Mouse (Mus musculus): ENCODE results near the gene Alg5. TPM values are rescaled to one million over a fixed set of nuclear protein-coding genes. Genes with fewer than 3 reads are reported as not detected.

Gene Alg5
- polyA plus RNA-seq, 1 experiment from 2014 or later = 37.5 TPM

DNA sequence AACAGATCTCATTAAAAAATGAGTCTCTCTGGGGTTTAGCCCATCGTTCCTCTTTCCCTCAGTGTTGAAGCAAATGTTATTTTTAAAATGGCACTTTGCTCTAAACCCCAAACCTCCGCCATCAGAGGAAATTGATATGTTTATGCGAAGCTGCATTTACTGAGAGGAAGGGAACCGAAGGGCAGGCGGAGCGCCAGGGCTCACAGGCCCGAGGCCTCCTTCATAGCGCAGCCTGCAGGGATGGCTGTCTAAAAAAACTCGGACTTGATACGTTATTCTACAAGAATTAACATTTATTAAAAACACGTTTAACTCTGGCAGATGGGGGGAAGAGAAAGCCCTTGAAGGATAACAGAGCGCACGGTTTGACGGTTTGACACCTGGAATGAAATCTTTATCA, 30.7 kb downstream of the Alg5 start:
- Histone ChIP-seq H3K27ac (replicated peaks; ENCODE audit: low read depth, low read length) (no peak overlapping the region), H3K4me2 (ENCODE audit: low read depth, severe bottlenecking) (no peak overlapping the region), H3K27me3 (ENCODE audit: control insufficient read depth, insufficient read depth, low read length) (no peaks in the 10 kb centered on the region), H3K9me3 (ENCODE audit: control insufficient read depth, low read length) (no peaks in the 10 kb centered on the region), H3K36me3 (ENCODE audit: control insufficient read depth, insufficient read depth, low read length) (no peaks in the 10 kb centered on the region), H3K4me1 (ENCODE audit: control insufficient read depth, insufficient read depth, low read length) (no peaks in the 10 kb centered on the region), H3K9ac (ENCODE audit: low read length) (no peak overlapping the region), H3K4me3 (ENCODE audit: low read depth, low read length) (no peak overlapping the region)
- no peak for DNase-seq (ENCODE audit: low spot score)
- 81% methylated on average over 14 of the region's 14 CpGs for WGBS
- ATAC-seq (ENCODE audit: insufficient number of reproducible peaks, low FRiP score, low TSS enrichment, low read depth) = no peak

DNA sequence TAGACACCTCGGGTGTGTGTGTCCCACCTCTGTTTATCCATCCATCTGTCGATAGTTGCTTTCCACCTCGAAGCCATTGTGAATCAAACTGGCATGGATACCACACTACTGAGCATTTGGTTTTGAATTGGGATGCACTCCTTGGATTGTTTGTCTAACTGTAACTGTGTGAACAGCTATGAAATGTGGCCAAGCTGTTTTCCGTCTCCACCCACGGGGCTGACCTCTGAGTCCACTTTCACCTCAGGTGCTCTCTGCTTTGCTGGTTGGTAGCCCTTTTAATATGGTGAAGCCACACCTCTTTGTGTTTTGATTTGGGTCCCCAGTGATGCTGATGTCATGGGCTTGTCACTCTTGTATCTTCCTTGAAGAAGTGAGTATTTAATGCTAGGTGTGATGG, 31.5 kb downstream of the Alg5 start:
- DNase-seq (ENCODE audit: low spot score) (no peak), ATAC-seq (ENCODE audit: insufficient number of reproducible peaks, low FRiP score, low TSS enrichment, low read depth) (no peak)
- Histone ChIP-seq H3K4me2 (ENCODE audit: low read depth, severe bottlenecking) (no peak overlapping the region), H3K9me3 (ENCODE audit: control insufficient read depth, low read length) (no peaks in the 10 kb centered on the region), H3K4me1 (ENCODE audit: control insufficient read depth, insufficient read depth, low read length) (no peaks in the 10 kb centered on the region), H3K27ac (replicated peaks; ENCODE audit: low read depth, low read length) (no peak overlapping the region), H3K27me3 (ENCODE audit: control insufficient read depth, insufficient read depth, low read length) (no peaks in the 10 kb centered on the region), H3K9ac (ENCODE audit: low read length) (no peak overlapping the region), H3K4me3 (ENCODE audit: low read depth, low read length) (no peak overlapping the region), H3K36me3 (ENCODE audit: control insufficient read depth, insufficient read depth, low read length) (no peaks in the 10 kb centered on the region)
- 79% methylated on average over 5 of the region's 5 CpGs for WGBS

DNA sequence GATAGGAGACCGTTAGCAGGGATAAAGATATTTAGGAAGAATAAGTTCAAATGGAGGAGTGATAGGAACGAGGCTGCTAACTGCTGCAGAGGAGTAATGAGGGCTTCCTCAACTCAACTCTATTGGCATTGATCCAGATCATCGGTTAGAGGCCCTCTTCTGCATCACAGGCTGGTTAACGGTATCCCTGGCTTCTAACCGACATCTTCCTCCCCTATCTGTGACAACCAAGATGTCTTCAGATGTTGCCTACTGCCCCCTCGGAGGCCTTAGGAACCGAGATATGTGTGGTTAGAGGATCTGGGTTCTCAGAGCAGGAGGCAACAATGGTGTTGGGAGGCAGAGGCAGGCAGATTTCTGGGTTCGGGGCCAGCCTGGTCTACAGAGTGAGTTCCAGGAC, 33.3 kb downstream of the Alg5 start:
- no peak for DNase-seq (ENCODE audit: low spot score)
- 93% methylated on average over 8 of the region's 8 CpGs for WGBS

GRCm38 (mm10) chr3:54769349-54770275, 34.3 kb downstream of the Alg5 start:
- Histone ChIP-seq H3K27ac (replicated peaks; ENCODE audit: low read depth, low read length) (no peak overlapping the region), H3K4me3 (ENCODE audit: low read depth, low read length) (no peak overlapping the region), H3K4me2 (ENCODE audit: low read depth, severe bottlenecking) (no peak overlapping the region), H3K36me3 (ENCODE audit: control insufficient read depth, insufficient read depth, low read length) (no peaks in the 10 kb centered on the region), H3K9ac (ENCODE audit: low read length) (no peak overlapping the region), H3K9me3 (ENCODE audit: control insufficient read depth, low read length) (no peaks in the 10 kb centered on the region; the same call in 1 of the 2 replicates), H3K4me1 (ENCODE audit: control insufficient read depth, insufficient read depth, low read length) (no peaks in the 10 kb centered on the region), H3K27me3 (ENCODE audit: control insufficient read depth, insufficient read depth, low read length) (no peaks in the 10 kb centered on the region)
- ATAC-seq (ENCODE audit: insufficient number of reproducible peaks, low FRiP score, low TSS enrichment, low read depth) = no peak
- WGBS = 81% methylated on average over 17 of the region's 17 CpGs
- no peak for DNase-seq (ENCODE audit: low spot score)

More for the DNA sequence above, 33.3 kb downstream of the Alg5 start:
- no peaks in the 10 kb centered on the region; the same call in 1 of the 2 replicates for H3K9me3 ChIP-seq (ENCODE audit: control insufficient read depth, low read length)
- no peak overlapping the region for H3K27ac ChIP-seq (replicated peaks; ENCODE audit: low read depth, low read length)
- no peaks in the 10 kb centered on the region for H3K27me3 ChIP-seq (ENCODE audit: control insufficient read depth, insufficient read depth, low read length)
- ATAC-seq (ENCODE audit: insufficient number of reproducible peaks, low FRiP score, low TSS enrichment, low read depth) = no peak
- H3K36me3 ChIP-seq (ENCODE audit: control insufficient read depth, insufficient read depth, low read length) = no peaks in the 10 kb centered on the region
- no peak overlapping the region for H3K4me2 ChIP-seq (ENCODE audit: low read depth, severe bottlenecking)
- no peak overlapping the region for H3K9ac ChIP-seq (ENCODE audit: low read length)
- H3K4me3 ChIP-seq (ENCODE audit: low read depth, low read length) = no peak overlapping the region
- no peaks in the 10 kb centered on the region for H3K4me1 ChIP-seq (ENCODE audit: control insufficient read depth, insufficient read depth, low read length)

- no peak for DNase-seq (ENCODE audit: low spot score)
- no peaks in the 10 kb centered on the region for H3K27me3 ChIP-seq (ENCODE audit: control insufficient read depth, insufficient read depth, low read length)
- no peak overlapping the region for H3K27ac ChIP-seq (replicated peaks; ENCODE audit: low read depth, low read length)
- no peaks in the 10 kb centered on the region; the same call in 1 of the 2 replicates for H3K9me3 ChIP-seq (ENCODE audit: control insufficient read depth, low read length)
- no peak for ATAC-seq (ENCODE audit: insufficient number of reproducible peaks, low FRiP score, low TSS enrichment, low read depth)
- no peak overlapping the region for H3K4me2 ChIP-seq (ENCODE audit: low read depth, severe bottlenecking)
- no peaks in the 10 kb centered on the region for H3K36me3 ChIP-seq (ENCODE audit: control insufficient read depth, insufficient read depth, low read length)
- H3K9ac ChIP-seq (ENCODE audit: low read length) = no peak overlapping the region
- 83% methylated on average over 6 of the region's 6 CpGs for WGBS
- no peak overlapping the region for H3K4me3 ChIP-seq (ENCODE audit: low read depth, low read length)
- no peaks in the 10 kb centered on the region for H3K4me1 ChIP-seq (ENCODE audit: control insufficient read depth, insufficient read depth, low read length)
Measured at GRCm38 (mm10) chr3:54773613-54774012, 38.3 kb downstream of the Alg5 start.

DNA sequence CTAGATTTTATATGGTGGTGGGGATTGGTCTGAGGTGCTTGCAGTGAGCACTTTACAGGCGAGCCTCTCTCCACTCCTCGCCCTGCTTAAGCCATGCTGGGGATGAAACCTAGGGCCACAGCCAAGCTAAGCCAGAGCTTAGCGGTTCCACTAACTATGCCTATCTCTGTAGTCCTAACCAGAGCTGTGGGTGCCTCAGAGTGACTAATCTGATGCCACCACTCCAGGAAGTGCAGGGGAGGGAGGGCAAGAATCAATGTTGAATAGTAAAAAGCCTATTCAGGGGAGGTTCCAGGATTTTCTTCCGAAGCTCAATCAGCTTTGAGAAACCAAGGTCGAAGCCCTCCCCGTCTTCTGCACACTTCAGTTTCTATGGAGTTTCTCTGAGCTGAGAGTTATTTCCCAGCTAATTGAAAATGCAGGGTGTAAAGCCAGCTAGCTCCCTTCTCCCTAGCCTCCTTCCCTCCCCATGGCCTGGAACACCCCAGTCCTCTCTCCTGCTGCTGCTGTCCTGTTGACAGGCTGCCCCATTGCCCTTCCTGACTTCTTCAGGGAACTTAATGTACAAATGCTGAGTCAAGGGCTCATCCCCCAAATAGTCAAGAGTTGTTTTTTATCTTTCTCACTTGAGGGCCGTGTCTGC, 40.8 kb downstream of the Alg5 start:
- 76% methylated on average over 7 of the region's 7 CpGs for WGBS
- no peak overlapping the region for H3K4me3 ChIP-seq (ENCODE audit: low read depth, low read length)
- H3K36me3 ChIP-seq (ENCODE audit: control insufficient read depth, insufficient read depth, low read length) = no peaks in the 10 kb centered on the region
- ATAC-seq (ENCODE audit: insufficient number of reproducible peaks, low FRiP score, low TSS enrichment, low read depth) (no peak), DNase-seq (ENCODE audit: low spot score) (no peak)
- no peaks in the 10 kb centered on the region for H3K4me1 ChIP-seq (ENCODE audit: control insufficient read depth, insufficient read depth, low read length)
- no peaks in the 10 kb centered on the region; the same call in 1 of the 2 replicates for H3K9me3 ChIP-seq (ENCODE audit: control insufficient read depth, low read length)
- H3K27me3 ChIP-seq (ENCODE audit: control insufficient read depth, insufficient read depth, low read length) = no peaks in the 10 kb centered on the region
- no peak overlapping the region for H3K9ac ChIP-seq (ENCODE audit: low read length)
- H3K27ac ChIP-seq (replicated peaks; ENCODE audit: low read depth, low read length) = no peak overlapping the region
- H3K4me2 ChIP-seq (ENCODE audit: low read depth, severe bottlenecking) = no peak overlapping the region

GRCm38 (mm10) chr3:54790601-54791000, 55.3 kb downstream of the Alg5 start:
- Histone ChIP-seq H3K4me3 (ENCODE audit: low read depth, low read length) (no peak overlapping the region), H3K27ac (replicated peaks; ENCODE audit: low read depth, low read length) (no peak overlapping the region), H3K4me2 (ENCODE audit: low read depth, severe bottlenecking) (no peak overlapping the region), H3K9me3 (ENCODE audit: control insufficient read depth, low read length) (peaks cover 2% of the 10 kb centered on the region; the same call in 1 of the 2 replicates), H3K4me1 (ENCODE audit: control insufficient read depth, insufficient read depth, low read length) (no peaks in the 10 kb centered on the region), H3K9ac (ENCODE audit: low read length) (no peak overlapping the region), H3K27me3 (ENCODE audit: control insufficient read depth, insufficient read depth, low read length) (no peaks in the 10 kb centered on the region), H3K36me3 (ENCODE audit: control insufficient read depth, insufficient read depth, low read length) (no peaks in the 10 kb centered on the region)
- DNase-seq (ENCODE audit: low spot score) (no peak), ATAC-seq (ENCODE audit: insufficient number of reproducible peaks, low FRiP score, low TSS enrichment, low read depth) (no peak)
- WGBS = 63% methylated on average over 2 of the region's 2 CpGs

- DNase-seq (ENCODE audit: low spot score) = no peak
- no peaks in the 10 kb centered on the region for H3K27me3 ChIP-seq (ENCODE audit: control insufficient read depth, insufficient read depth, low read length)
- 76% methylated on average over 10 of the region's 10 CpGs for WGBS
- ATAC-seq (ENCODE audit: insufficient number of reproducible peaks, low FRiP score, low TSS enrichment, low read depth) = no peak
- no peak overlapping the region for H3K4me3 ChIP-seq (ENCODE audit: low read depth, low read length)
- H3K36me3 ChIP-seq (ENCODE audit: control insufficient read depth, insufficient read depth, low read length) = no peaks in the 10 kb centered on the region
- no peak overlapping the region for H3K4me2 ChIP-seq (ENCODE audit: low read depth, severe bottlenecking)
- H3K9ac ChIP-seq (ENCODE audit: low read length) = no peak overlapping the region
- H3K9me3 ChIP-seq (ENCODE audit: control insufficient read depth, low read length) = peaks cover 2% of the 10 kb centered on the region; the same call in 1 of the 2 replicates
- no peaks in the 10 kb centered on the region for H3K4me1 ChIP-seq (ENCODE audit: control insufficient read depth, insufficient read depth, low read length)
- H3K27ac ChIP-seq (replicated peaks; ENCODE audit: low read depth, low read length) = no peak overlapping the region
Measured at GRCm38 (mm10) chr3:54791822-54792677, 56.7 kb downstream of the Alg5 start.

Data from limb, embryonic 11.5 days (tissue).